ENCODE assay signal across 13 mouse cellular contexts in the genomic region with DNA sequence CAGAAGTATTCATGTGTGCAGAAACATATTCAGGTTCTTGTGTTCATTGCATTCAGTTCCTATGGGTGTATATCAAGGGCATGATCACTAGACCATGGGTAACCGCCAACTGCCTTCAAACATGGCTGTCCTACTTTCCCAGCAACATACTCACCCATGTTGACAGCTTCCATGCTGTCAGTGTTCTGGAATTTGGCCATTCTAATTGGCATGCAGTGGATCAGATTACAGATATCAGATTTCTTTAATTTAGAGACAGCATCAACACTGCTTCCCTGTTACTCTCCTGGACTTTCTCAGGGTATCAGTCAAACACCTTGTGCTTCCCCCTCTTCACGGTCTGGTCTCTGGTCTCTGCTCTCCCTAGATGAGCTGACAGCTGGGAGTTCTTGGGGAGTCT. TPM values are rescaled to one million over a fixed set of nuclear protein-coding genes. Genes with fewer than 3 reads are reported as not detected.
"Had no signal": no experiment of that assay in that cellular context is flagged by ENCODE, and none has a peak within 500 bp of the region (broad histone marks: within the 10 kb centered on the region; RNA-seq: fewer than 3 reads in every experiment).

No protein-coding gene starts in this region.

- DNase-seq: kidney, postnatal 14 days; kidney, postnatal 4 days; left cerebral cortex, postnatal 4 days; liver, postnatal 0 days; lung, embryonic 14.5 days; lung, postnatal 36 days; thymus, adult 18-20 months; thymus, postnatal 14 days; thymus, postnatal 4 days had no signal

RNA-seq across cellular contexts. Expression of a gene that starts 8.7 kb away (rescaled TPM):
- total RNA-seq: layer of hippocampus, adult 18-20 months; layer of hippocampus, postnatal 14 days; left cerebral cortex, postnatal 14 days; left cerebral cortex, postnatal 4 days; monocyte, adult 5-6 weeks had no signal

RNA-seq across cellular contexts. Expression of a gene that starts 25.7 kb away (rescaled TPM):
- total RNA-seq: monocyte, adult 5-6 weeks had no signal
